10 mouse cellular contexts compared by ENCODE assay signal in genomic region chr2:11496601-11497031, GRCm38 (mm10). TPM values are rescaled to one million over a fixed set of nuclear protein-coding genes. Genes with fewer than 3 reads are reported as not detected.
A peak's percentile ranks its signal among the peaks of the same experiment; 100 is the strongest.
DNase-seq lines count a peak whose midpoint lies in the region; ATAC-seq and TF ChIP-seq lines count a peak whose summit lies in the region.
"Had no signal": no experiment of that assay in that cellular context is flagged by ENCODE, and none has a peak within 500 bp of the region (broad histone marks: within the 10 kb centered on the region; RNA-seq: fewer than 3 reads in every experiment).

No protein-coding gene starts in this region.

- no peak overlapping the region for H3K4me3 ChIP-seq in midbrain, postnatal 0 days (ENCODE audit: low read depth, low read length)
- H3K4me3 ChIP-seq in midbrain, embryonic 16.5 days (ENCODE audit: low read depth, low read length), result no peak overlapping the region
- no peak overlapping the region for H3K4me3 ChIP-seq in forebrain, embryonic 13.5 days
- H3K4me3 ChIP-seq: heart, embryonic 13.5 days; midbrain, embryonic 12.5 days had no signal

- peaks cover 19% of the 10 kb centered on the region for H3K36me3 ChIP-seq in midbrain, postnatal 0 days (ENCODE audit: insufficient read depth, low read length)
- peaks cover 20% of the 10 kb centered on the region for H3K36me3 ChIP-seq in midbrain, embryonic 16.5 days (ENCODE audit: control insufficient read depth, insufficient read depth, low read length)
- peaks cover 34% of the 10 kb centered on the region for H3K36me3 ChIP-seq in forebrain, embryonic 13.5 days (ENCODE audit: poor library complexity, severe bottlenecking)

- no peak overlapping the region for H3K4me2 ChIP-seq in midbrain, postnatal 0 days (ENCODE audit: low read depth, low read length, poor library complexity, severe bottlenecking)
- H3K4me2 ChIP-seq in midbrain, embryonic 16.5 days (ENCODE audit: low read length), result no peak overlapping the region
- no peak overlapping the region for H3K4me2 ChIP-seq in forebrain, embryonic 13.5 days
- H3K4me2 ChIP-seq: heart, embryonic 13.5 days; midbrain, embryonic 12.5 days had no signal

- H3K9ac ChIP-seq in midbrain, postnatal 0 days (replicated peaks; ENCODE audit: low read length, poor library complexity, severe bottlenecking), result no peak overlapping the region
- no peak overlapping the region for H3K9ac ChIP-seq in midbrain, embryonic 16.5 days (ENCODE audit: low read depth, low read length)
- H3K9ac ChIP-seq in forebrain, embryonic 13.5 days, result no peak overlapping the region
- H3K9ac ChIP-seq: heart, embryonic 13.5 days; midbrain, embryonic 12.5 days had no signal

- peak; percentile 40 for DNase-seq in midbrain, postnatal 0 days (ENCODE audit: low spot score)
- peak; percentile 29 for DNase-seq in heart, adult 8-10 months (ENCODE audit: low spot score)
- peak; percentile 33 to 34 for DNase-seq in left cerebral cortex, postnatal 36 days (ENCODE audit: low spot score in 2 of 2)
- DNase-seq in right cerebral cortex, postnatal 4 days, result peak; percentile 53
- DNase-seq in retina, embryonic 14.5 days (ENCODE audit: low spot score), result no peak
- no peak for DNase-seq in embryo, embryonic 9.5 days (ENCODE audit: extremely low spot score)

- H3K27me3 ChIP-seq in midbrain, postnatal 0 days (ENCODE audit: insufficient read depth, low read length), result no peaks in the 10 kb centered on the region
- H3K27me3 ChIP-seq in midbrain, embryonic 16.5 days (ENCODE audit: control insufficient read depth, insufficient read depth, low read depth, low read length), result no peaks in the 10 kb centered on the region
- H3K27me3 ChIP-seq in forebrain, embryonic 13.5 days, result no peaks in the 10 kb centered on the region
- H3K27me3 ChIP-seq: heart, embryonic 13.5 days; midbrain, embryonic 12.5 days had no signal

- H3K9me3 ChIP-seq in midbrain, postnatal 0 days (ENCODE audit: low read length), result no peaks in the 10 kb centered on the region
- H3K9me3 ChIP-seq in midbrain, embryonic 16.5 days (replicated peaks; ENCODE audit: control insufficient read depth, low read length, poor library complexity, severe bottlenecking), result no peaks in the 10 kb centered on the region
- no peaks in the 10 kb centered on the region for H3K9me3 ChIP-seq in forebrain, embryonic 13.5 days (replicated peaks)
- H3K9me3 ChIP-seq: heart, embryonic 13.5 days; midbrain, embryonic 12.5 days had no signal

- WGBS in midbrain, postnatal 0 days, result 83% methylated on average over 3 of the region's 3 CpGs
- 86% methylated on average over 3 of the region's 3 CpGs for WGBS in midbrain, embryonic 16.5 days
- WGBS in forebrain, embryonic 13.5 days, result 92% methylated on average over 3 of the region's 3 CpGs

- no peak overlapping the region for H3K27ac ChIP-seq in midbrain, postnatal 0 days (ENCODE audit: low read depth, low read length)
- no peak overlapping the region for H3K27ac ChIP-seq in midbrain, embryonic 16.5 days (ENCODE audit: low read length)
- no peak overlapping the region for H3K27ac ChIP-seq in forebrain, embryonic 13.5 days
- H3K27ac ChIP-seq: heart, embryonic 13.5 days; midbrain, embryonic 12.5 days had no signal

- no peak for TF ChIP-seq CTCF in midbrain, postnatal 0 days (IDR thresholded peaks at IDR 0.05)

- intact Hi-C loops in left cerebral cortex, postnatal 36 days (cut with DNase I), result no loop called here

- no peak for ATAC-seq in midbrain, postnatal 0 days (ENCODE audit: low FRiP score)
- no peak for ATAC-seq in midbrain, embryonic 16.5 days
- ATAC-seq in forebrain, embryonic 13.5 days, result no peak

- no peaks in the 10 kb centered on the region; the same call in 1 of the 2 replicates for H3K4me1 ChIP-seq in midbrain, postnatal 0 days (ENCODE audit: insufficient read depth, low read length)
- H3K4me1 ChIP-seq in midbrain, embryonic 16.5 days (ENCODE audit: control insufficient read depth, insufficient read depth, low read length), result peaks cover 20% of the 10 kb centered on the region
- H3K4me1 ChIP-seq in forebrain, embryonic 13.5 days, result peaks cover 45% of the 10 kb centered on the region

RNA-seq across cellular contexts. Expression of gene Pfkfb3, which starts 57.3 kb away (rescaled TPM):
- total RNA-seq in midbrain, postnatal 0 days (2014; rRNA removed), result 14.7 and 17.8 TPM in 2 replicates
- polyA plus RNA-seq in midbrain, postnatal 0 days (2015; fragmentation: Nextera tagmentation; extraction: Ambion mirVana), result 20.9 and 23.5 TPM in 2 replicates
- 34.2 and 35.4 TPM in 2 replicates for polyA plus RNA-seq in midbrain, embryonic 16.5 days (2015; fragmentation: Nextera tagmentation; extraction: Ambion mirVana)
- 10 to 100 TPM in 2 of 4 experiments, 1 to 10 TPM in 2; 5.5 to 14.7 (median 9.7) TPM for total RNA-seq in heart, adult 8-10 months (2022)
- total RNA-seq in left cerebral cortex, postnatal 36 days (2021), result 10 to 100 TPM; 25.0 to 32.4 TPM
- polyA plus RNA-seq in forebrain, embryonic 13.5 days (2015; fragmentation: Nextera tagmentation; extraction: Ambion mirVana), result 21.5 and 21.7 TPM in 2 replicates

Comparison
In these comparisons a context has a peak if more than half of its experiments do, and no peak if none do; other contexts are left out.
1. DNase-seq: peak in midbrain, postnatal 0 days (single experiment), heart, adult 8-10 months (single experiment), left cerebral cortex, postnatal 36 days (2 of 2) and right cerebral cortex, postnatal 4 days (single experiment); none in retina, embryonic 14.5 days (single experiment) and embryo, embryonic 9.5 days (single experiment).